Mouse (Mus musculus) liver, embryonic 14.5 days (tissue): ENCODE measurements at regions not wholly inside any gene's neighbourhood (a gene's known extent, or its start where the extent isn't known, plus 50 kb on each side); places are given as distances from the start of the nearest gene placed in this dataset.

Experiments
- ATAC-seq: fragments of 200-750 bp; cut with Nextera tagmentation; 2 replicates; pipeline ENCODE4 v1.8.0; 2017; ENCODE audit warnings: moderate number of reproducible peaks, mild to moderate bottlenecking, moderate library complexity; ENCODE audit not compliant: insufficient read depth
- DNase-seq, 3 experiments: peaks; one replicate each; pipeline ENCODE4 v3.0.0-alpha.2; 2012 to 2013; ENCODE audit warnings: low read depth in 3 of 3, low spot score in 3 of 3
- H3K27ac ChIP-seq: fragments of 300-500 bp; sonication (generic); 2 replicates; pipeline ENCODE4 v1.5.1; 2014; ENCODE audit warnings: moderate library complexity, mild to moderate bottlenecking, control low read depth, inconsistent platforms
- H3K27me3 ChIP-seq: fragments of 300-500 bp; sonication (generic); 2 replicates; pipeline ENCODE4 v1.6.1; 2014; ENCODE audit warnings: mild to moderate bottlenecking, low read length, moderate library complexity; ENCODE audit not compliant: control insufficient read depth, insufficient read depth
- H3K36me3 ChIP-seq: fragments of 300-500 bp; sonication (generic); replicated peaks from 2 replicates; pipeline ENCODE4 v1.6.1; 2014; ENCODE audit warnings: low read depth; ENCODE audit not compliant: control insufficient read depth, insufficient read depth
- H3K4me1 ChIP-seq, 2 experiments: fragments of 200-500 bp in 1 of 2; fragments of 300-500 bp in 1 of 2; sonication (generic) in 1 of 2; replicated peaks; 2 replicates each; pipeline ENCODE4 v1.6.1; 2012 to 2014; ENCODE audit warnings: antibody characterized with exemption in 1 of 2, inconsistent platforms in 1 of 2, low read length in 1 of 2; ENCODE audit not compliant: control insufficient read depth in 2 of 2, insufficient read depth in 2 of 2
- H3K4me2 ChIP-seq: fragments of 300-500 bp; sonication (generic); 2 replicates; pipeline ENCODE4 v1.6.1; 2014; ENCODE audit warnings: low read depth, mild to moderate bottlenecking, control low read depth, moderate library complexity
- H3K4me3 ChIP-seq, 2 experiments: fragments of 200-500 bp in 1 of 2; fragments of 300-500 bp in 1 of 2; sonication (generic) in 1 of 2; 2 replicates each; pipeline ENCODE4 v1.5.1; 2012 to 2014; ENCODE audit warnings: low read depth in 2 of 2, low read length in 2 of 2, mild to moderate bottlenecking in 2 of 2, control low read depth in 1 of 2, inconsistent platforms in 1 of 2, moderate library complexity in 1 of 2; ENCODE audit not compliant: insufficient read depth in 1 of 2
- H3K9ac ChIP-seq: fragments of 300-500 bp; sonication (generic); replicated peaks from 2 replicates; pipeline ENCODE4 v1.6.1; 2014; ENCODE audit warnings: mild to moderate bottlenecking, control low read depth, moderate library complexity
- H3K9me3 ChIP-seq: fragments of 300-500 bp; sonication (generic); 2 replicates; pipeline ENCODE4 v1.6.1; 2016; ENCODE audit warnings: low read length, mixed read lengths; ENCODE audit not compliant: control insufficient read depth
- CTCF ChIP-seq: IDR thresholded peaks from 2 replicates; pipeline ENCODE4 v1.5.1; 2016; ENCODE audit warnings: antibody characterized with exemption, low read depth, control low read depth
- EP300 ChIP-seq: IDR thresholded peaks from 2 replicates; pipeline ENCODE4 v1.6.1; 2016; ENCODE audit warnings: antibody characterized with exemption, low read depth
- WGBS: fragments of 180-500 bp; shearing (Covaris S2); extraction: QIAGEN DNeasy Blood & Tissue Kit; methylation state at CpG from one replicate; pipeline ENCODE4 v1.1.7; 2014; ENCODE audit not compliant: insufficient replicate concordance; 5-methylcytosine and 5-hydroxymethylcytosine counted together

DNA sequence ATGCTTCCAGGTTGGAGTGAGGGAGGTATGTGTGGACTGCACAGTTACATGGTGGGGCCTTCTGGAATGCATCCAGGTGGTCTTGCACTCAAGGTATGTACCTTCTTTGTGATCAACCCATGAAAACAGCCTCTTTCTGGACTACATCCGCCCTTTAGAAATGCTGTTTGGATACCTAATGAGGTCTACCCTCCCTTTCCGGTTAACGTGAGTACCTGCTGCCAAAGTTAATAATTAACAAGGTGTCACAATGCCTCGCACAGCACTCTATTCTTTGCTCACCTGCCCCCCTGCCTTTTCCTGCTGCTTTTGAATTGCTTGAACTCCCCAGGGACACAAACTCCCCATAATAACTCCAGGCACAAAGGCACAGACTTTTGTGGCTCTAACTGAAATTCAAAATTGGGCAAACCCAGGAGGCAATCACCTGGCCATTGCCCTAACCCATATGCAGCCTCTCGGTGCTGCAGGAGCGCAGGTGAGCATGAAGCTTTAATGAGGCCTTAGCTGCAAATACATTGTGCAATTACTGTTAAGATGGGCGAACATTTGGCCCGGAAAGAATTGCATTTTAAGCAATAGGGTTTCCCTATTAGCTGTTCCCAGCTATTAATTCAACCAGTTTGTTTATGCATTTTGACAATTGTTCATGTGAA is 500.9 kb upstream of the Nox3 start:
- TF ChIP-seq EP300 (no peak), CTCF (no peak)
- Histone ChIP-seq H3K9me3 (no peaks in the 10 kb centered on the region), H3K4me1 (no peaks in the 10 kb centered on the region), H3K36me3 (no peaks in the 10 kb centered on the region), H3K4me2 (no peak overlapping the region), H3K27me3 (no peaks in the 10 kb centered on the region), H3K27ac (no peak overlapping the region), H3K9ac (no peak overlapping the region), H3K4me3 (no peak overlapping the region)
- WGBS: 62% methylated on average over 8 of the region's 8 CpGs
- no peak for ATAC-seq
- DNase-seq: no peak

- no peak overlapping the region for H3K4me3 ChIP-seq
- H3K27ac ChIP-seq: no peak overlapping the region
- H3K4me2 ChIP-seq: no peak overlapping the region
- DNase-seq (no peak), ATAC-seq (no peak)
- H3K9me3 ChIP-seq: no peaks in the 10 kb centered on the region
- H3K27me3 ChIP-seq: no peaks in the 10 kb centered on the region
- no peaks in the 10 kb centered on the region for H3K36me3 ChIP-seq
- no peak overlapping the region for H3K9ac ChIP-seq
- no peaks in the 10 kb centered on the region for H3K4me1 ChIP-seq
- 70% methylated on average over 3 of the region's 3 CpGs for WGBS
- TF ChIP-seq EP300 (no peak), CTCF (no peak)
Observed at GRCm38 (mm10) chr17:4198001-4198400, 501.9 kb upstream of the Nox3 start.

- no peak overlapping the region for H3K27ac ChIP-seq
- no peak overlapping the region for H3K4me3 ChIP-seq
- 55% methylated on average over 2 of the region's 2 CpGs for WGBS
- DNase-seq (no peak), ATAC-seq (no peak)
- TF ChIP-seq EP300: no peak
- TF ChIP-seq CTCF: no peak
- H3K27me3 ChIP-seq: no peaks in the 10 kb centered on the region
- no peaks in the 10 kb centered on the region for H3K36me3 ChIP-seq
- no peak overlapping the region for H3K9ac ChIP-seq
- no peaks in the 10 kb centered on the region for H3K9me3 ChIP-seq
- H3K4me2 ChIP-seq: no peak overlapping the region
- no peaks in the 10 kb centered on the region for H3K4me1 ChIP-seq
Observed at GRCm38 (mm10) chr17:4199698-4200153, 503.7 kb upstream of the Nox3 start.

DNA sequence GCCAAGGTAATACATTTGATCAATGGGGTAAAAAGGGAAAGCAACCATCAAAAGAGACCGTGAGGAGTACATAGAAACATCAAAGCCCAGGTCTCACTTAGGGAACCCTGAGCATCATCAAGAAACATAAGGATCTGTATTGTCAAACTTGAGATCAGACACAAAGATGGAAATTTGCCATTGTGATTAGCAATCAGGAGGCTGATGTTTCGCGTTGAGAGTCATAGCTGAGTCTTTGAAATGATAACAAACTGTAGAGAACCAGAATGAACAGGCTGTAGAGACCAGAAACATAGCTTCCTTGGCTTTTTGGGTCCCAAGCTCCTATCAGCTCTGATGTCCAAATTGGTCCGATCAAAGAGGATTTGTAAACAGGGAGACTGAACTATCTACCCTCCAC is 505.2 kb upstream of the Nox3 start:
- TF ChIP-seq CTCF: no peak
- no peak for TF ChIP-seq EP300
- Histone ChIP-seq H3K27ac (no peak overlapping the region), H3K36me3 (no peaks in the 10 kb centered on the region), H3K9ac (no peak overlapping the region), H3K4me3 (no peak overlapping the region), H3K4me1 (no peaks in the 10 kb centered on the region), H3K4me2 (no peak overlapping the region), H3K27me3 (no peaks in the 10 kb centered on the region), H3K9me3 (no peaks in the 10 kb centered on the region)
- ATAC-seq: no peak
- DNase-seq: no peak
- WGBS: 58% methylated on average over 4 of the region's 4 CpGs

DNA sequence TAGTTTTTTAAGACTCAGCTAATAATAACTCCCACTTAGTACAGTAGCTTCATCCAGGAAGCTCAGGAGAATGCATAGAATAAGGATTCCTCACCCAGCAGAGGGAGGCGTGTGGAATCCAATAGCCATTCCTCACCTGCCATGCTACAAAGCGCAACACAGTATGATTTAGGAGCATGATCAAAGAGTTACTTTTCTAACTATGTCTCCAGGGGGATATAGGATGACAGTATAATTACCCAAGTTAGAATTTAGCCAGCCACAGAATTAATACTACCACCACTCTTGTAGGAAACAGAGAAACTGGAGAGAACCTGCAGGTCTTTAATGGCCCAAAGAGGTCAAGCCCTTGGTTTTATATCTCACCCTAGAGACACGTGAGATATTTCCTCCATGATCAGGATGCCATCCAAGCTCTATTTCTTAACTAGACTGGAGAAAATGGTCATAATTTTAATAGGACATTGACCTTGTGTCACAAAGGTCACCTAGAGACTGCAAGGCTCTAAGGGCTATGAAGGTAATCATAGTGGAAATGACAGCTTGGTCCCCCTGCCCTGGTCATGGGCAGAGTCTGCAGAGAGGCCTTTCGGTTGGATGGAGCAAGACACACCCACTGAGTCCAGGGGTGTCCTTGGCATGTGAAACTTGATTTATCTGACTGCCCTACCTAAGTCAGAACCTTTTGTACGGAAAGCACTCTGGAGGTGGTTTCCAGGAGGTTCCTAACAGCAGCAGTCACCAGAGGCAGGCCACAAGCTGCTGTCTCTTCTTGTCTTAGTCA is 512.3 kb upstream of the Nox3 start:
- Histone ChIP-seq H3K27me3 (no peaks in the 10 kb centered on the region), H3K4me3 (no peak overlapping the region), H3K9ac (no peak overlapping the region), H3K36me3 (no peaks in the 10 kb centered on the region), H3K4me2 (no peak overlapping the region), H3K4me1 (no peaks in the 10 kb centered on the region), H3K27ac (no peak overlapping the region), H3K9me3 (no peaks in the 10 kb centered on the region)
- ATAC-seq: no peak
- no peak for DNase-seq
- TF ChIP-seq EP300: no peak
- no peak for TF ChIP-seq CTCF
- 62% methylated on average over 5 of the region's 5 CpGs for WGBS
